In the genomic region with DNA sequence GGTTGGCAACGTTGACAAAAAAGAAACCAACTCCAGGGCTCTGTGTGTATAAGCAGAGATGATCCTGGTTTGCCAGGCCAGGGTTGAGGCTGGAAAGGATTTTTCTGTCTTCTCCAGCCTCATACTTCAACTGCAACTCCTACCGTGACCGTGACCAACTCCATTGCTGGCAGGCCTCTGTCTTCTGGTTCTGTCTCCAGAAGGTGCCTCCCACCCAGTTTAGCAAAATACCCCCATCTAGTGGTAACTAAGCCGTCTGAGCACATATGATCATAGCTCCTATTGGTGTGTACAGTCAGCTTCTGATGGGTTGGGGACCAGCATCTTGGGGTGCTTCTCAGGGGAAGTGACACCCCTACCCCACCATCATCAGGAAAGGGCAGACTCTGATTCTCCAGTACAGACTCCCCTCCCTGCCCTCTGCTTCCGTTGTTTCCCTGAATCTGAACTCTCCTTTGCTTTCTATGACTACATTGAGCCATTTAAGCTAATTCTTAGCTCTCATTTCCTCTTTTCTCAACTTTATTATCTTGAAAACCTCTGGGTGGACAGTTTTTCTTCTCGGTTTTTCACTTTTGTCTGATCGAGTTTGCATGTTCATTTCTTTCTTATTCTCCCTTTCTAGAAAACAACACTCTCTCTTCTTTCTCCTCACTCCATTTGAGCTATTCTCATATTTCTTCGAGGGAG, we compare ENCODE assay signal across 7 mouse cellular contexts.
A peak's percentile ranks its signal among the peaks of the same experiment; 100 is the strongest.
DNase-seq lines count a peak whose midpoint lies in the region; ATAC-seq and TF ChIP-seq lines count a peak whose summit lies in the region.

No protein-coding gene starts in this region.

- no peaks in the 10 kb centered on the region for H3K4me1 ChIP-seq in kidney, embryonic 14.5 days (ENCODE audit: control insufficient read depth, insufficient read depth, low read length)
- H3K4me1 ChIP-seq in ES-Bruce4 (ENCODE audit: control insufficient read depth, insufficient read depth, low read length) = no peaks in the 10 kb centered on the region
- no peaks in the 10 kb centered on the region for H3K4me1 ChIP-seq in hindbrain, embryonic 16.5 days (ENCODE audit: control insufficient read depth, insufficient read depth, low read depth, low read length)

- no peak for TF ChIP-seq EP300 in ES-Bruce4 (IDR thresholded peaks at IDR 0.05; ENCODE audit: insufficient read depth, low read depth, low read length)

- no peak for TF ChIP-seq POLR2A in ES-Bruce4 (IDR thresholded peaks at IDR 0.05; ENCODE audit: insufficient read depth, low read length)

- 63% methylated on average over 8 of the region's 8 CpGs for WGBS in kidney, embryonic 14.5 days
- 70% methylated on average over 8 of the region's 8 CpGs for WGBS in hindbrain, embryonic 16.5 days

- H3K27me3 ChIP-seq in kidney, embryonic 14.5 days (ENCODE audit: control insufficient read depth, insufficient read depth, low read length) = no peaks in the 10 kb centered on the region
- H3K27me3 ChIP-seq in ES-Bruce4 (ENCODE audit: control insufficient read depth, insufficient read depth, low read length, poor library complexity, severe bottlenecking) = no peaks in the 10 kb centered on the region
- H3K27me3 ChIP-seq in hindbrain, embryonic 16.5 days (replicated peaks; ENCODE audit: control insufficient read depth, insufficient read depth, low read length) = no peaks in the 10 kb centered on the region

- ATAC-seq in kidney, embryonic 14.5 days (ENCODE audit: low FRiP score, low TSS enrichment) = peak; percentile 77
- ATAC-seq in hindbrain, embryonic 16.5 days = peak; percentile 69; the same call in 1 of the 2 replicates

- no peak for DNase-seq in kidney, adult 11 months
- DNase-seq in 416B (ENCODE audit: low read depth) = peak; percentile 68
- no peak for DNase-seq in right cerebral cortex, adult 18-20 months
- no peak for DNase-seq in right cerebral cortex, postnatal 36 days (ENCODE audit: low spot score in 2 of 2)

- H3K27ac ChIP-seq in kidney, embryonic 14.5 days (ENCODE audit: low read depth, low read length) = no peak overlapping the region
- no peak overlapping the region for H3K27ac ChIP-seq in ES-Bruce4 (ENCODE audit: insufficient read depth, low read length)
- H3K27ac ChIP-seq in hindbrain, embryonic 16.5 days (ENCODE audit: low read depth, low read length) = no peak overlapping the region

- no peak overlapping the region for H3K4me3 ChIP-seq in kidney, embryonic 14.5 days (ENCODE audit: low read length)
- H3K4me3 ChIP-seq in ES-Bruce4 (ENCODE audit: low read depth, low read length) = no peak overlapping the region
- H3K4me3 ChIP-seq in hindbrain, embryonic 16.5 days (ENCODE audit: low read length) = no peak overlapping the region

- H3K9ac ChIP-seq in kidney, embryonic 14.5 days (ENCODE audit: low read depth, low read length) = no peak overlapping the region
- H3K9ac ChIP-seq in ES-Bruce4 (ENCODE audit: low read depth, poor library complexity, severe bottlenecking) = no peak overlapping the region
- H3K9ac ChIP-seq in hindbrain, embryonic 16.5 days (ENCODE audit: low read depth, low read length) = no peak overlapping the region

- H3K4me2 ChIP-seq in kidney, embryonic 14.5 days (replicated peaks; ENCODE audit: low read depth, low read length) = no peak overlapping the region
- no peak overlapping the region for H3K4me2 ChIP-seq in hindbrain, embryonic 16.5 days (ENCODE audit: low read length)

- peak; percentile 20 for TF ChIP-seq CTCF in ES-Bruce4 (IDR thresholded peaks at IDR 0.05; ENCODE audit: low read depth, low read length)

- H3K36me3 ChIP-seq in kidney, embryonic 14.5 days (ENCODE audit: control insufficient read depth, insufficient read depth, low read length) = no peaks in the 10 kb centered on the region
- H3K36me3 ChIP-seq in ES-Bruce4 (ENCODE audit: control insufficient read depth, insufficient read depth, low read length, poor library complexity, severe bottlenecking) = no peaks in the 10 kb centered on the region
- H3K36me3 ChIP-seq in hindbrain, embryonic 16.5 days (ENCODE audit: control insufficient read depth, insufficient read depth, low read length) = no peaks in the 10 kb centered on the region

- peaks cover 4% of the 10 kb centered on the region; the same call in 1 of the 2 replicates for H3K9me3 ChIP-seq in kidney, embryonic 14.5 days (ENCODE audit: control insufficient read depth, low read length)
- peaks cover 18% of the 10 kb centered on the region for H3K9me3 ChIP-seq in ES-Bruce4 (replicated peaks; ENCODE audit: control insufficient read depth, insufficient read depth, low read length, poor library complexity, severe bottlenecking)
- no peaks in the 10 kb centered on the region; the same call in 1 of the 2 replicates for H3K9me3 ChIP-seq in hindbrain, embryonic 16.5 days (ENCODE audit: control insufficient read depth, low read length)
